Mouse (Mus musculus): ENCODE data around the gene 4921507P07Rik.
"Not testable (repeated sequence)": the region's sequence is repeated elsewhere in the genome, so short reads cannot be mapped to it uniquely, and the experiment has no call there.

The 4921507P07Rik gene

GRCm38 (mm10) chr6:50596301-50597211 is at the start of gene 4921507P07Rik:
Gene 4921507P07Rik, minus strand, starts transcription at chr6:50596632.
- DNase-seq (ENCODE audit: low read depth, low spot score), result peak; percentile 90

DNA sequence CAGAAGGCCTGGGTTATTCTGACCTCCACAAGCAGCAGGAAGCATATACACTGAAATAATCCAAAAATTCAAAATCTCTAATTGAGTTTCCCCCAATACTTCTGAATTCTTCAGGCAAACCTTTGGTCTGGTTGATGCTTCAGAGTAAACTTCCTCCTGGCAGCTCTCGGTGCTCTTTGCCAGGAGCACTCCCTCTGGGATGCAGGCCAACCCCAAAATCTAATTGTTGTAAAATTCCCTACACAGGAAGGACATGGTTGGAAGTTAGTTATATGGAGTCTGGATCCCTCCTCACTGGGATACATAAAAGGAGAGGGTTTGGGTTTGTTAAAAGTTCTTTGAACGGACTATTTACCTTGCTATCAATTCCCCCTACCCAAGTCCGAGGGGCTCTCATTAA is 48.3 kb upstream of the 4921507P07Rik start:
- DNase-seq (ENCODE audit: low read depth, low spot score), result no peak

GRCm38 (mm10) chr6:50641898-50642297 is 45.5 kb upstream of the 4921507P07Rik start:
- no peak for DNase-seq (ENCODE audit: low read depth, low spot score)

GRCm38 (mm10) chr6:50640377-50640776 is 43.9 kb upstream of the 4921507P07Rik start:
- no peak for DNase-seq (ENCODE audit: low read depth, low spot score)

- no peak for DNase-seq (ENCODE audit: low read depth, low spot score)
Measured at GRCm38 (mm10) chr6:50639656-50640055, 43.2 kb upstream of the 4921507P07Rik start.

DNA sequence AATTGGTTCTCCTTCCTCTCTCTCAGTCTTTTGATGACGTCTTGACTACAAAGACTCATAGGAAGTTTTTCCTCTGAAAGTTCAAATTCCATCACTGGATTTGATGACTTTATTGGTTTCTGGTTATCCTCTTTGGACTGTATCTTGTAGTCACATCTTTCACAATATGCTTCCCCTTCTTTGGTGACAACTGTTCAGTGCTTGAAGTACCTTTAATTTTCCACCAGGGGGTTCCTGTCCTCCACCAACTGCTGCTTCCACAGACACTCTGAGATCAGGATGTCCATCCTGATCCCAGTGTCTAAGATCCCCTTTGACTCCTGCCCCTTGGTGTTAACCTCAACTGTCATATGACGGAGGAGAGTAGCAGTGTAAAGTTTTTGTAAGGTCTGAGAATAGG is 29.7 kb upstream of the 4921507P07Rik start:
- not testable (repeated sequence) for DNase-seq (ENCODE audit: low read depth, low spot score)

DNA sequence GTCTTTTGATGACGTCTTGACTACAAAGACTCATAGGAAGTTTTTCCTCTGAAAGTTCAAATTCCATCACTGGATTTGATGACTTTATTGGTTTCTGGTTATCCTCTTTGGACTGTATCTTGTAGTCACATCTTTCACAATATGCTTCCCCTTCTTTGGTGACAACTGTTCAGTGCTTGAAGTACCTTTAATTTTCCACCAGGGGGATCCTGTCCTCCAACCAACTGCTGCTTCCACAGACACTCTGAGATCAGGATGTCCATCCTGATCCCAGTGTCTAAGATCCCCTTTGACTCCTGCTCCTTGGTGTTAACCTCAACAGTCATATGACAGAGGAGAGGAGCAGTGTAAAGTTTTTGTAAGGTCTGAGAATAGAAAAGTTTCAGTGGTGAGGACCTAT is 21.8 kb upstream of the 4921507P07Rik start:
- DNase-seq (ENCODE audit: low read depth, low spot score), result not testable (repeated sequence)

GRCm38 (mm10) chr6:50601620-50602019 is 5.2 kb upstream of the 4921507P07Rik start:
- DNase-seq (ENCODE audit: low read depth, low spot score), result peak; percentile 32

DNA sequence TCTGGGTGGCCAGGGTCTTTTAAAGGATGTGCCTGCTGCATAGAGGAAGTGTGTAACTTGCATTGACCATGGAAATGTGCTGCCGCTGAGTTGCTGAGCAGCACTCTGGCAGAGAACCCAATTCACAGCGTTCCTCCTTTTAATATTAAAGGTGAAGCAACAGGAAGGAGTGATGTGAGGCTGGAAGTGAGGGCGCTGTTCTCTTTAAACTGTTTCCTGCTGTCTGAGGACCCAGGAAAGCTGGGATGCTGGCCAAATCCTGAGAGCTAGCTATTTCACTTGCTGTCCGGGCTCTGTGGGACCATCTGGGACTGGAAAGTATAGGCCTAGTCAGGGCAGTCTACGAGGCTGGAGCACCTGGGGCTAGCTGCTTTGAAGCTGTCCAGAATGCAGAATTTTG is 2.1 kb upstream of the 4921507P07Rik start:
- DNase-seq (ENCODE audit: low read depth, low spot score), result no peak

GRCm38 (mm10) chr6:50594372-50594771 is 2.1 kb downstream of the 4921507P07Rik start:
- DNase-seq (ENCODE audit: low read depth, low spot score), result no peak

DNA sequence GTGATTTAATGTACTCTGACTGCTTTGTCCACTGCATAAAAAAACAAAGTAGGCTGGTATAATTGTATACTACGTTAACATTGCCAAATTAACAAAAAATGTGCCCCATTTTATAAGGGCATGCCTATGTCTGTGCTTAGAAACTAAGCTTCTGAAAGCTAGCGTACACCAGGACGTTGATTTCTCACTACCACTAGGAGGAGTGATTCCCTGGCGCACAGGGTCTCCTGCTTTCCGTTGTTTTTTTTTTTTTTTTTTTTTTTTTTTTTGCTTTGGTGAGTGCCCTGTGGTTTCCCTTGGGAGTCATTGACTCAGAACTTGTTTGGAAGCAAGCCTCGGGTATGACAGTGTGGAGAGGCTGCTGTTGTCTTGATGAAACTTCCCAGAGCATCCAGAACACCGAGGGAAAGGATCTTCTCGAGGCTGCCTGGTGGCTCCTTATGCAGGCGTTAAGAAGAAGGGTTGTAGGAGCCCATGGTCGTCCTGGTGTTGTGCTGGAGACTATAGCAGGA is 3.0 kb downstream of the 4921507P07Rik start:
- DNase-seq (ENCODE audit: low read depth, low spot score), result no peak

GRCm38 (mm10) chr6:50590234-50590633 is 6.2 kb downstream of the 4921507P07Rik start:
- DNase-seq (ENCODE audit: low read depth, low spot score), result no peak

DNA sequence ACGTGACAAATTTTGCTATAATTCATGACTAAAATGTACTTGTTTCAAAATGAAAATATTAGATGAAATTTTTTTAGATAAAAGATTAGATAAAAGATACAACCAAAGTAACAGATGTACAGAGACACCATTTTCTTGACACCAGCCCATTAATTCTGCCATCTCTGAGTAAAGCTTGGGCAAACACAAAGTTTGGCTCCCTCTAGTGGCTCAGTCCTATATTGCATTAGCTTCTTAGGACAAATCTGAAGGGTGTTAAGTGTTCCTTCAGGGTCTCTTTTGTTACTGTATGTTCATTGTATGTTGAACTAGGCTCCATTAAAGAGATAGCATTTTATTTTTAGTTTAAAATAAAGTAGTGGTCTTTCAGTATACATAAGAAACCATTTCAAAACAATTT is 8.2 kb downstream of the 4921507P07Rik start:
- peak; percentile 67 for DNase-seq (ENCODE audit: low read depth, low spot score)

DNA sequence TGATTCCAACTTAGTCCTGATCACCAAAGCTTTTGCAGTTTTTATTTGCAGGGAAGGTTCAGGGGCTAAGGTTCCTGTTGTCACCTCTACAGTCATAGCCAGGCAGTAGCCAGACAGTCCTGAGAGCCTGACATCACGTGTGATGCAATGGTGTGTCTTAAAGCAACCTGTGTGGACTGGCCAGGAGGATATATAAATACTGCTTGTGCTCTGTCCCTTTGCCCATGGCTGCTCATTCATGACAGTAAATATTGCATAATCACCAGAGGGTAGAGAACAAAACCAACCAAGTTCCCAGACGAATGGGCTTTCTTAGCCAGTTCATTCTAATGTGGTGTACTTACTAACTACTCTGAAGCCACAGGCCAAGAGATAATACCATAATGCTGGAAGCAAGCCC is 9.0 kb downstream of the 4921507P07Rik start:
- no peak for DNase-seq (ENCODE audit: low read depth, low spot score)

DNA sequence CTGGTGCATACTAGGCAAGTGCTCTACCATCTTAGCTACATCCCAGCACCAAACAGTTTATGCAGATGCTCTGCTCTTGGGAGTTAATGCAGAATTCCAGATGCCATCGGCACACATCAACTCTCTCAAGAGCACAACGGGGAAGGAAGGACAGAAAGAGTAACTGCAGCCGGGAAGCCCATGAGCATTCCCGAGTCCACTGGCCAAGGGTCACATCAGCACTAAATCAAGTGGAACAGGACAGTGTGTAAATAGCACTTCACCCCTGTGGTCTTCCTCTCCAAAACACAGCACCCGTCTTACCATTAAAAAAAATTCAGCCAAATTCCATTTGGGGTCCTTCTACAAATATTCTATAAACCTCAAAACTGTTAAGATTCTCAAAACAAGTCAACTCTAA is 10.1 kb downstream of the 4921507P07Rik start:
- DNase-seq (ENCODE audit: low read depth, low spot score), result no peak

DNA sequence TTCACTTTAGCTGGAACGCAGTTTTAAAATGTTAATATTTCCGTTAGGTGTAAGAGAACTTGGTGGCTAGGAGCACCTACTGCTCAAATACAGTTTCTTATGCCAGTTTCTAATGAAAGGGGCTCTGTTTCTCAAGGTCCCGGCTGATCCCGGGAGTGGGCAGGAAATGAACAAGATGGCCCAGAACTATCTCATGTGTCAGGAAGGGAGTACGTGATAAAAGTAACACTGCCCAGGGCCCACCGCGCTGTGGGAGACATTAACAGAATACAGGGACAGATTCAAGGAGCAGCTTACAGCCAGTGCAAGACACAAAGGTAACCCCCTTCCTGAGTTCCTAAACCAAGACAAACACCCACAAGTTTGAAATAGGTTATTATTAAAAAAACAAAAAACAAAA is 10.7 kb downstream of the 4921507P07Rik start:
- no peak for DNase-seq (ENCODE audit: low read depth, low spot score)

GRCm38 (mm10) chr6:50571661-50572060 is 24.8 kb downstream of the 4921507P07Rik start:
- no peak for DNase-seq (ENCODE audit: low read depth, low spot score)

GRCm38 (mm10) chr6:50566997-50567255 is 29.5 kb downstream of the 4921507P07Rik start:
- DNase-seq (ENCODE audit: low read depth, low spot score), result no peak

DNA sequence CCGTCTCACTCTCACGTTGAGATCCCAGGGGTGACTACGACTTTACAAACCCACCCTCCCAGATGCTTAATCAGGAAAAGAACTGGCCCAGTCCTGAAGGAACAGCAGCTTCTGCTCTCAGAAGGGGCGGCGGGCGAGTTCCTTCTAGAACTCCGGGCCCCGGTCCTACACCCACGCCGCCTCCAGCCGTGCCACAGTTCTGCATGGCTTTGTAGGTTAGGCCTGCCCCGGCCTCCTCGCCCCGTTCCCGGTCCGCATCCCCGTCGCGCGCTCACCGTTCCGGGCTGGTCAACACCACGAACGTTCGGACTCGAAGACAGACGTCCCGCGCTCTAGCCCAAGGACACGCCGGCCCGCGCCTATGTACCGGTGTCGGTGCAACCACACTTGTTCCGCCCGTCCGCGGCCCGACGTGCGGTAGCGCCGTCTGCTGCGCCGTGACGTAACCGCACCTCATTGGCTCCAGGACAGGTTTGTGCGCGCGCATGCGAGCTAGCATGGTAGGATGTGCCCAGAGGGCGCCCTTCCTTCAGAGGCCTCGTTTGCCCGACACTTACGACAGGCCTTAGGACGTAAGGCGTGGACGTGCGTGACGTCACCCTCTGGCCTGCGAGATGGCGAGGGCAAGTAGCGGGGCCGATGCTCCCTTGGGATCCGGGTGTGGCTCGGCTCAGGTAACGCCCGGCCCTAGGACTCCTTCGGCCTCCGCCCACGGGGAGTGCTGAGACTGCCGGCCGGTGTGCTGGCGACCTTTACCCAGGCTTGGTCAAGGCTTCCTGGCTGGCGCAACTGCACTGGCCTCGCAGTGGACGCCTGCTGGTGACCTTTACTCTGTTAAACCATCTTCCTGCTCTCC is 30.1 kb downstream of the 4921507P07Rik start, which contains the start of gene Cycs:
Gene Cycs, minus strand, starts transcription at position 398 of the 856 bp plus-strand sequence.
- peak; percentile 100 for DNase-seq (ENCODE audit: low read depth, low spot score)

GRCm38 (mm10) chr6:50563651-50564050 is 32.8 kb downstream of the 4921507P07Rik start:
- no peak for DNase-seq (ENCODE audit: low read depth, low spot score)

GRCm38 (mm10) chr6:50562421-50562820 is 34.0 kb downstream of the 4921507P07Rik start:
- no peak for DNase-seq (ENCODE audit: low read depth, low spot score)

DNA sequence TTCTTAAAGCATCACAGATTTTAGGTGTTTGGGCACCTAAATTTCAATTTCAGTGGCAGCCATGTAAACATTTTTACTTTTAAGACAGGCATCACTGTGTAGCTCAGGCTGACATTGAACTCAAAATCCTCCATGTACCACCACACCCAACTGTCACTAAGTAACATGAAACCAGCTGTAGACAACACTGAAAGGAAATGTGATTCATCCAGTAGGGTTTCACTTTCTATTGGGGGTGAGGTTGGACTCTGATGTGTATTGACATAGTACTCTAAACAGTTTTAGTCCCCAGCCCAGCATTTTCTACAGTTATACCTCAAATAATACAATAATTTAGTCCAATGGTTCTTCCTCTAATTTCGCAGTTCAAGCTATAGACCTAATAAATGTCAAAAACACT is 35.7 kb downstream of the 4921507P07Rik start:
- DNase-seq (ENCODE audit: low read depth, low spot score), result no peak
